Mouse (Mus musculus) lung, adult 2 months (tissue): ENCODE data around the gene C77080. TPM values are rescaled to one million over a fixed set of nuclear protein-coding genes. Genes with fewer than 3 reads are reported as not detected.

ENCODE experiments used
- DNase-seq: peaks from one replicate; pipeline ENCODE4 v3.0.0; 2022
- H3K4me1 ChIP-seq: fragments of 200-500 bp; 2 replicates; pipeline ENCODE4 v1.6.1; 2011; ENCODE audit warnings: low read length; ENCODE audit not compliant: control insufficient read depth, insufficient read depth
- H3K4me3 ChIP-seq: fragments of 200-500 bp; replicated peaks from 2 replicates; pipeline ENCODE3; 2011; ENCODE audit warnings: low read depth, mild to moderate bottlenecking, control low read depth, low read length; ENCODE audit errors: extremely low read depth
- CTCF ChIP-seq: fragments of 200-500 bp; IDR thresholded peaks from 2 replicates; pipeline ENCODE4 v1.5.1; 2011; ENCODE audit warnings: mild to moderate bottlenecking, low read length, control low read depth; ENCODE audit not compliant: insufficient read depth
- POLR2A ChIP-seq: fragments of 200-500 bp; IDR thresholded peaks from 2 replicates; pipeline ENCODE4 v1.6.1; 2011; ENCODE audit warnings: low read depth, mild to moderate bottlenecking, control low read depth, low read length, borderline replicate concordance; ENCODE audit errors: extremely low read depth
- WGBS: fragments of 180-500 bp; shearing (Covaris S2); methylation state at CpG from one replicate; pipeline ENCODE4 v1.1.7; 2018; 5-methylcytosine and 5-hydroxymethylcytosine counted together
- polyA plus RNA-seq: library from polyadenylated mRNA; depleted of rRNA; stranded (reverse); fragments of >200 nt; gene quantifications from 2 replicates; pipeline ENCODE4 v1.2.3, GENCODE M21; 2012; rRNA removed

Gene C77080
- polyA plus RNA-seq, 1 experiment, result 47.1 TPM

DNA sequence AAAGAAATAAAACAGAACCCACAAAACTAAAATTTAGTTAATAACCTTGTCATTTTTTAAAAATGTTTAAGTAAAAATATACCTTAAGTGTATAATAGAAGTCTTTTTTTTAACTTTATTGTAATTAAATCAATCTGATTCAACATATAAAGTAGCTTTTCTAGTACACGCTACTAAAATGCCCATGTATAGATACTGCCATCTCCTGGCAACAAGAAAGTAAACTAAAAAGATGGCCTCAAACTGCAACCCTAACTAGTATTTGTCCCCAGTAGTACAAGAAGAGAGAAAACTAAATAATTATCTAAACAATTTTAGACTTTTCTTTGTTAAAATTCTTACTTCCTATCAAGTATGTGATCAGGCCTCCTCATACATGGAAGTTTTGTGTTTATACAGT, 81.6 kb downstream of the C77080 start:
- H3K4me1 ChIP-seq, result no peaks in the 10 kb centered on the region; the same call in 1 of the 2 replicates
- no peak for TF ChIP-seq CTCF
- TF ChIP-seq POLR2A, result no peak
- DNase-seq, result no peak
- no peak overlapping the region for H3K4me3 ChIP-seq
- 77% methylated on average over 1 of the region's 1 CpGs for WGBS

DNA sequence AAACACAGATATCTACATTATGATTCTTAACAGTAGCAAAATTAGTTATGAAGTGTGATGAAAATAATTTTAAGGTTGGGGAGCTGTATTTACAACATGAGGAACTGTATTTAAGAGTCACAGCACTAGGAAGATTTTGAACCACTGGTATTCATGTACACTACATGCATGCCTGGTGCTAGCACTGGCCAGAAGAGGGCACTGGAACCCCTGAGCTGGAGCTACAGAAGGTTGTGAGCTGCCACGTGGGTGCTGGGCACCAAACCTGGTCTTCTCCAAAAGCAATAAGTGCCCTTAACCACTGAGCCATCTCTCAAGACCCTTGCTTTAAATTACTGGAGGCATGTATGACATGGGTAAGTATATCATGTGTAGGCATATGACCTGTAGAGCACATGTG, 88.7 kb downstream of the C77080 start:
- no peak for TF ChIP-seq CTCF
- TF ChIP-seq POLR2A, result no peak
- H3K4me1 ChIP-seq, result no peaks in the 10 kb centered on the region
- 63% methylated on average over 1 of the region's 1 CpGs for WGBS
- no peak overlapping the region for H3K4me3 ChIP-seq
- no peak for DNase-seq

Other genes starting within 250 kb of the C77080 start
- gene Rnf19b, start 203.1 kb downstream of the C77080 start, polyA plus RNA-seq, result 51.1 and 70.7 TPM in 2 replicates
- 5.8 and 39.0 TPM in 2 replicates for gene Tmem54, start 155.9 kb downstream of the C77080 start, polyA plus RNA-seq
- 0.23 TPM in 1 of 2 replicates, not detected in the other for gene Hpca, start 139.4 kb downstream of the C77080 start, polyA plus RNA-seq
- 4.5 and 5.5 TPM in 2 replicates for gene Fndc5, start 124.4 kb downstream of the C77080 start, polyA plus RNA-seq
- 8.5 and 10.5 TPM in 2 replicates for gene S100pbp, start 71.7 kb downstream of the C77080 start, polyA plus RNA-seq
- 9.0 and 15.4 TPM in 2 replicates for gene Yars, start 71.6 kb downstream of the C77080 start, polyA plus RNA-seq
- 2.8 TPM in 2 replicates for gene Sync, start 26.2 kb upstream of the C77080 start, polyA plus RNA-seq
- 16.7 and 23.5 TPM in 2 replicates for gene Rbbp4, start 74.0 kb upstream of the C77080 start, polyA plus RNA-seq
- gene Zbtb8os, start 74.3 kb upstream of the C77080 start, polyA plus RNA-seq, result 5.8 and 11.3 TPM in 2 replicates
- gene Zbtb8a, start 116.7 kb upstream of the C77080 start, polyA plus RNA-seq, result 8.8 and 13.9 TPM in 2 replicates
- 0.12 and 0.14 TPM in 2 replicates for gene Zbtb8b, start 179.4 kb upstream of the C77080 start, polyA plus RNA-seq
- gene Bsdc1, start 200.2 kb upstream of the C77080 start, polyA plus RNA-seq, result 18.9 and 28.4 TPM in 2 replicates
- 0.12 TPM in 1 of 2 replicates, not detected in the other for gene Tssk3, start 229.6 kb upstream of the C77080 start, polyA plus RNA-seq
- 0.80 and 1.1 TPM in 2 replicates for gene Fam229a, start 229.8 kb upstream of the C77080 start, polyA plus RNA-seq